Mouse (Mus musculus): ENCODE measurements around the gene Arid5a.

Gene Arid5a

DNA sequence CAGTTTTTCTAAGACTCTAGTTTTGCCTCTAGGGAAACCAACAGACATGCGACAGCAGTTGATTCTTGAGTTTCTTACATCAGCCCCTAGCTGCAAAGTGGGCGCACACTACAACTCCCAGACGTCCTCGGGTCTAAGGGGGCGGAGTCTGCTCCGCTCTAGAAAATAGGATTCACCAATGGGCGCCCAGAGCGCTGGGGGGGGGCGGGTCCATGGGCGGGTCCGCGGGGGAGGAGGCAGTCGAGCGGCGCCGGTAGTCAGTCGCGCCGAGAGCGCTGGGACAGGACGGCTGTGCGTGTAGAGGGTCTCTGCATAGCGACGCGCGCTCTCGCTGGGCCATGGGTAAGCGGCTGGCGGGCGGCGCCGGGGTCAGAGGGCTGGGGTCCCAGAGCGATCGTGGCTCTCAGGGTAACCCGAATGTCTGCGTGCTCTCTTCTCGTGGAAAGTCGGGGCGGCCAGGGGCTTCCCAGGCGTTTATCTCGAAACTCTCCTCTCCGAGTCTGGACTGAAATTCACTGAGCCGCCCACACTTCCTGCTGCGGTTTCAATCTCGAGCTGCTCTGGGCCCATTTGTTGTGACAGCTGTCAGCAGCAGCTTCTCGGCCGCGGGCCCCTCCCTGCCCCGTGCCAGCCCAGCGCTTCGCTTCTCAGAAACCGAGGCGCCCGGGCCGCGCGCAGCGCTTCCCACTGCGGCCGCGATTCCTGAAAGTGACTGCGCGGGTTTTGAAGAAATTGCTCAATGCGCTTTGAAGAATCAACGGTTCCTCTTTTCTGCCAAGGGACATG, at the start of gene Arid5a:
Arid5a (plus strand) TSS at position 239 of the 786 bp plus-strand sequence.
- DNase-seq (ENCODE audit: low read depth) = peak; percentile 91

DNA sequence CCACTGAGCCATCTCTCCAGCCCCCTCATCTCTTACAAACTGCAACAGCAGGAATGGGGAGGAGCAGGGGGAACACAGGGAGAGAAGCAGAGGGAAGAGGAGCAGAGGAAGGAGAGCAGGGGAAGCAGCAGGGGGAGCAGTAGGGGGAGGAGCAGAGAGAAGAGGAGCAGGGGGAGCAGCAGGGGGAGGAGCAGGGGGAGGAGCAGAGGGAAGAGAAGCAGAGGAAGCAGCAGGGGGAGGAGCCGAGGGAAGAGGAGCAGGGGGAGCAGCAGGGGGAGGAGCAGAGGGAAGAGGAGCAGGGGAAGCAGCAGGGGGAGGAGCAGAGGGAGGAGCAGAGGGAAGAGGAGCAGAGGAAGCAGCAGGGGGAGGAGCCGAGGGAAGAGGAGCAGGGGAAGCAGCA, 48.9 kb upstream of the Arid5a start:
- DNase-seq (ENCODE audit: low read depth) = no peak

DNA sequence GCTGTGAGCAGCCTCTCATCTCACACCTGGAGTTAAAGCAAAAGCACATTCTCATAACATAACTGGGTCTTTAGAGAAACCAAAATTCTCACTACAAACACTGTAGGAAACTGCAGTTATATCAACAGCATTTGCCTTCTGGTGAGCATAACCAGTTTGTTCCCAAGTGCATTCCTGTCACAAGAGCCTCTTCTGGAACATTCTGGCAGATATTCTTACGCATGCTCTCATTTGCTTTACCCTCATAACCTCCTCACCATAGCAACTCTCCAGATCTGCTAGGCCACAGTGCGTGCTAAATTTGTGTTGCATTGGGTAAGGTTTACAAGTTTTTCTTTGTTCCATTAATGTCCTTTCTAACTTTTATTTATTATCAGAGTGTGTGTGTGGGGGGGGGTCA, 48.3 kb upstream of the Arid5a start:
- DNase-seq (ENCODE audit: low read depth) = no peak

DNA sequence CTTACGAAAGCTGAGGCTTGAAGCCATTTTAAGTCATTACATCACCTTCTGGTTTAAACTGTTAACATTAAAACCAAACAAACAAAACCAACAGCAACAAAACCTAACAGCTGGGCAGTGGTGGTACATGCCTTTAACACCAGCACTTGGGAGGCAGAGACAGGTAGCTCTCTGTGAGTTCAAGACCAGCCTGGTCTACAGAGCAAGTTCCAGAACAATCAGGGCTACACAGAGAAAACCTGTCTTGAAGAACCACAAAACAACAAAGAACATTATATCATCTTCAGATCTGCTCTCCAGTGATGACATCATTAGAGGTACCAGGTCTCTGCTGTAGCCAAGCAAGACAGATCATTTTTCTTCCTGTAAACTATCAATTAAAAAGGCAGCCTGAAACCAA, 47.1 kb upstream of the Arid5a start:
- no peak for DNase-seq (ENCODE audit: low read depth)

DNA sequence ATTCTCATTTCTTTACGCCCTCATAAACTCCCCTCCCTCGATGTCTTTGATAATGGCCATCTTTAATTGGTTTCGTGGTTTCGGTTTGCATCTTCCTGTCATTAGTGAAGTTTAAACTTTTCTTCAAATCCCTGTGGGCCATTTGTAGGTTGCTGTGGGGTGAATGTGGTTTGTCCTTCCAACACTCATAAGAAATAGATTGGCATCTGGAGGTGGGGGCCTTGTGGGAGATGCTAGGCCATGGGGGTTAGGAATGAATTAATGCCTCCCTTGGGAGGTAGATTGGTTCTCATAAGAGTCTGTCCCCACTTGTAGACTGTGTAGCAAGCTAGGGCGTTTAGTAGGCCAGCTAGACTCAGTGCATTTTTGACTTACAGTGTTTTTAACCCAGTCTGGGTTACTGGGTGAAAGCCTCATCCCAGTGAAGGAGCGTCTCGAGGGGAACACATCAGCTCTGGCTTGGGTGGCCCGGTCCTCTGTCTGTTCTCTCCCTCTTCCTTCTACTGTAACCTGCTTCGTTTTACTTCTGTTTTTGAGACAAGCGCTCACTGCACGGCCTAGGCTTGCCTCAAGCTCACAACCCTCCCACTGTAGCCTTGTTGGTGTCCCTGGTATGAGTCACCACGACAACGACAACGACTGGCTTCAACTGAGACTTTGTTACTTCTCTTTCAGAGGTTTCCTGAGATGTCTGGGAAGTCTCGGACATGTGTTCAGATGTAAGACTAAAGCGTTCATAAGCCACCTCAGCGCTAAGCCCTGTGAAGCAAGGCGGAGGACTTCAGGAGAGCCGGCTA, 45.6 kb upstream of the Arid5a start:
- peak; percentile 72 for DNase-seq (ENCODE audit: low read depth)

DNA sequence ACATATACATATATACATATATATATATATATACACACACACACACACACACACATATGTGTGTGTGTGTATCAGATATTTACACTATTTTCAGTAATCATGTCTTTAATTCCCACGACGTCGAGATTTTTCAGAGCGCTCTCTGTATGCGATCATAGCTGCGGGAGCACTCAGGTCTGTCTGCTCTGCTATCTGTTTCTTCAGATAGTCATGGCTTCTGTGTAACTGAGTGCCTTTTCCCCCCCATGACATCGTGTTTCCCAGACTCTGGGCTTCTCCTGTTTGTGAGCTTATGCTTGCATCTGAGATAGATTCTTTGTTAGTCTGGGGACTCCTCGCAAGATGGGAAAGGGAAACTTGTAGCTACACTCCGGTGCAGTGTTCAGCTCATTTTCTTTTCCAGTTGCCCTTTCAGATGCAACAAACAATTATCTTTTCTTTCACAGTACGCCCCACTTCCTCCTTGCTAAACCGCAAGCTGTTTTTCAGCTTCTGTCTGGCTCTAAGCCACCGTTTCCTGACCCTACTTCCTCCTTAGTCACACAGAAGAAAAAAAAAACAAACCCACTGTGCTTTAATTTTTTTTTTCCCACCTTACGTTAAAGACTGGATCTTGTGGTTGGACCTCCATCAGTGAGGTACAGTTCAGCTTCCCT, 43.6 kb upstream of the Arid5a start:
- DNase-seq (ENCODE audit: low read depth) = peak; percentile 75

DNA sequence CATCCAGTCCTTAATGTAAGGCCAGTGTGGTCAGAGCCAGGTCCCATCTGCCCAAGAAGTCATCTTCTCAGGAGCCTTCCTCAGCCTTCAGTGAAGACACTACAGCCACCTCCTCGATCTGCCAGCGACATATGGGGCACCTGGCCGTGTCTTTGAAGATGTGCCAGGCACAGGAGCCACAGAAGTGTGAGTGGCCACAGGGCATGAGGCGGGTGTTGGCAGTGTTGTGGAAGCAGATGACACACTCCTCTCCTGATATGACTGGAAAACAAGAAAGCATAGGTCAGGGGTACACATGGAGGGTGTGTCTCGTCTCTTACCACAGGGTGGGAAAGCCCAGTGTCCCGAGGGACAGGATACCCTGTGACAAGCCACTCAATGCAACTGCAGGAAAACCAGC, 41.2 kb upstream of the Arid5a start:
- no peak for DNase-seq (ENCODE audit: low read depth)

DNA sequence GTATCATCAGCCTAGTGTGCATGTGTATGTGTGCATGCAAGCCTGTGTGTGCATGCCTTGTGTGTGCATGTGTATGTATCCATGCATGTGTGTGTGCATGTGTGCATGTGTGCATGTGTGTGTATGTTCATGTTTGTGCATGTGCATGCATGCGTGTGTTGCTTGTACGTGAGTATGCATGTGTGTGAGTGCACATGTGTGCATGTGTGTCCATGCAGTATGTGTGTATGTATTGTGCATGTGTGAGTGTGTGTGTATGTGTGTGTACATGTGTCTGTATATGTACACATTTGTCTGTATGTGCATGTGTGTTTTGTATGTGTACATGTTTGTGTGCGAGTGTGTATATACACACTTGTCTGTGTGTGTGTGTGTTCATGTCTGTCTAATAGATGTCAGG, 39.9 kb upstream of the Arid5a start:
- DNase-seq (ENCODE audit: low read depth) = no peak

DNA sequence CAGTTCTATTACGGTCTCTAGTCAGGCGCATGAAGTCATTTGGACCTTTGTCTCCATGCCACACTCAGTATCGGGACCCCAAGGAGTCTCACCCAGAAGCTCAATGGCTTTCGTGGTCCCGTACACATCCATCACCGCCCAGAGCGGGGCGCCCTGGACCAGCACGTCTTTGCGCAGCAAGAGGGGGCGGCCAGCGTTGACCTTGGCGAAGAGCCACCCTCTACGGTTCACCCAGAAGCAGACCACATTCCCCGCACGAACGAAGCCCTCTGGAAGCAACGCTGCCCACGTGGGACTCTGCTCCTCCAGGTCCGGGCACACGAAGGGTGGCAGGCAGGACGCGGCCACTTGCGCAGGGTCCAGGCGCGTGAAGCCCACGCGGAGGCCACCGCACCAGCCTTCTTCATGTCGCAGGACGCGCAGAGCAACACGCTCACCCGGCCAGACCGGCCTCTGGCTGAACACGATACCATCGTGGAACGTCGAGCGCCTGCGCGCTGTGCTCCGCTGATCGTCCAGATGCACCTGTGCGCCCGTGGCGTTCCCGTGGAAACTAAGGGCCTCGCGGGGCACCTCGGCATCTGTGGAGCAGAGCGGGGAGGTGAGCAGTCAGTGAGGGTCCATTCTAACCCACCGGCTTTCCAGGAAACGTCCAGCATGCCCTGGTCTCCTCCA, 38.3 kb upstream of the Arid5a start:
- no peak for DNase-seq (ENCODE audit: low read depth)

DNA sequence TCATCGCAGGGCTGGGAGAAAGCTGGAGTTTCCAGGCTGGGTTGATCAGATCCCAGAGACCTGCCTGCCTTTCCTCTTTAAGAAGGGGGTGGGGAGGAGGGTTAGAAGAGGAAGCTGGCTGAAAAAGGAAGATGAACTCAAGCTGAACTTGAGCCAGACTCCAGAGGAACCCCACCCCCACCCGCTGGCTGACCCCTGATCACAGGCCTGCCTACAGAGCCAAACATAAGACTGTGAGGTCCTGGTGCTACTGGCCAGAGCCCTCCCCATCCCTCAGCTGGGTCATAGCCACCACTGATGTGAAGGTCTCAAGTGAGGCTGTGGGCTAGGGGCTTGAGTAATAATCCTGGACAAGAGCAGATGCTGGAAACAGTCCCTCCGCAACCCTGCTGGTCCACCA, 36.9 kb upstream of the Arid5a start:
- no peak for DNase-seq (ENCODE audit: low read depth)

DNA sequence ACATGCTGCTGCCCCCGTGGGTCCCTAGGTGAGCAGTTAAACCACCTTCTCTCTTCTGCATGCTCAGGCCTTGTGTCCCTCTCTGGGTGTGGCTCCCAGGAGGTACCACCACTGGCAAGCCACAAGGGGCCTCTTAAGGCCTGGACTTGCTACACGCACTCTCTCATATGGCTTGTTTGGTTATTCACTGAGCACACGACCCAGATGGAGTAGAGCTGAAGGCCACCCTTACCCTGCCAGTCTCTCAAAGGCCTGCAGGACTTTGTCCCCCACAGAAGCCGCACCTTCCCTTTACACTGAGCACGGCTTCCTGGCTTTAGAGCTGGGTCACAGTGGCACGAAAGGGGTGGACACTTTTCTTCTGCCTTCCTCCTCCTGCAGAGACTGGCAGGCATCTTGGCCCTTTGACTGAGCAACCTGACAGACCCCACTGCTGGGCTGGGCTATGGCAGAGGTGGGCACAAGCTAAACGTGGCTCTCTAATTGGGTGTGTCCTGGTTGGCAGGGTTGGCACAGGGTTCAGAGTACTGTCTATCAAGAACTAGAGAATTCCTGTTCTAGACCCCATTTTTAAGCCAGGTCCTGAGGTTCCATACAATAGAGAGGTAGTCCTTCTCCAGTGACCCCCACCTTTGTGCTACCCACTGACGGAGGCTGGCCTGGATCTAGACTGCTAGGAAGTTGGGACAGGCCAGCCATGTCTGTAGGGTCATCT, 35.9 kb upstream of the Arid5a start:
- no peak for DNase-seq (ENCODE audit: low read depth)

DNA sequence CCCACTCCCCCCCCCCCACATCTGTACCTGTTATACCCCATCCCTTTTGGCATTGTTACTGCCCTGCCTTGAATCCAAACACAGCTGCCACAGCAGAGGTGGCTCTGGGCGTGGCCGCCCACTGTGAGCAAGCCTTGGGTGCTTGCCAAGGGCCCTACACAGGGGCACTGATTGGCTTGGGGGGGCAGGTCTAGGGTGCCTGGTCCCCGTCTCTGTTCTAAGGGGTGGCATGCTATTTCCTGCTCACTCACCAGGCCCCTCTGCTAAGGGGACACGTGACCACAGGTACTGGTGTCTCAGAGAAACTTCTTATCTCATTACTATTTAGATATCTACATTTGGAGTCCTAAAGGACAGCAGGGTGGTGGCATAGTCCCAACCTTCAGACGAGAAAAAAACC, 35.0 kb upstream of the Arid5a start:
- no peak for DNase-seq (ENCODE audit: low read depth)

DNA sequence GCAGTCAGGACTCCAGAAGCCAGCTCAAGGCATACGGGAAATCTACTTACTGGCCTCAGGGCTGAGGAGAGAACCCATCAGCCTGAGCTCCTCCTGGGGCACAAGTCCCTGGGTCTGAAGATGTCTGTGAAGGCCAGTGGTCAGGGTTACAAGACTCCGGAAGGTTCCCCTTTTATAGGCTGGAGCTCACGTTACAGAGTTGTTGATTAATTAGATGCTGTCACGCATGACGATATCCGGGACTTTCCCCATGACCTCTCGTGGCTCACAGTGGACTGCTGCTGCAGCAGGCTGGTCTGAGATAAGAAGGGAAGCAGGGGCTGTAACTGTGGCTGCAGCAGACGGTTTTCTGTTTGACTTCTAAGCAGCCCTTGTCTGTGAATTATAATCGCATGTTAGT, 34.2 kb upstream of the Arid5a start:
- peak; percentile 70 for DNase-seq (ENCODE audit: low read depth)

DNA sequence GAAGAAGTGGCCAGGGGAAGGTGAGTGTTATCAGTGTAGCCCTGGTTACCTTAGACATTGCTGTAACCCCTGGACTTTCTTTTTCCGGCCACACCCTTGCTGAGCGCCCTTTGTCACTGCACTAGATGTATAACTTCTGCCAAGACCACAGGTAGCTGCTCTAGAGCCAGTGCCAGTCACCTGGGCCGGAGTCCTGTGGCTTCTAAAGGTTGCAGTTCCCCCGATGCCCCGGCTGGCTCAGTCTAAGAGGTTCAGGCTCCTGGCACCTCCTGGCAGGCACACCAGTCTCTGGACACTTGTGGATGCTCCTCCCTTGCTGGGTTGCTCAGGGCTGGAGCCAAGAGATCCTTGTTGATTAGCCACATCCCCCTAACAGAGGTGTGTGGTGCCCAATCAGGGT, 33.1 kb upstream of the Arid5a start, which contains the start of gene Neurl3:
Neurl3 (minus strand) TSS at position 225 of the 400 bp plus-strand sequence.
- DNase-seq (ENCODE audit: low read depth) = no peak

DNA sequence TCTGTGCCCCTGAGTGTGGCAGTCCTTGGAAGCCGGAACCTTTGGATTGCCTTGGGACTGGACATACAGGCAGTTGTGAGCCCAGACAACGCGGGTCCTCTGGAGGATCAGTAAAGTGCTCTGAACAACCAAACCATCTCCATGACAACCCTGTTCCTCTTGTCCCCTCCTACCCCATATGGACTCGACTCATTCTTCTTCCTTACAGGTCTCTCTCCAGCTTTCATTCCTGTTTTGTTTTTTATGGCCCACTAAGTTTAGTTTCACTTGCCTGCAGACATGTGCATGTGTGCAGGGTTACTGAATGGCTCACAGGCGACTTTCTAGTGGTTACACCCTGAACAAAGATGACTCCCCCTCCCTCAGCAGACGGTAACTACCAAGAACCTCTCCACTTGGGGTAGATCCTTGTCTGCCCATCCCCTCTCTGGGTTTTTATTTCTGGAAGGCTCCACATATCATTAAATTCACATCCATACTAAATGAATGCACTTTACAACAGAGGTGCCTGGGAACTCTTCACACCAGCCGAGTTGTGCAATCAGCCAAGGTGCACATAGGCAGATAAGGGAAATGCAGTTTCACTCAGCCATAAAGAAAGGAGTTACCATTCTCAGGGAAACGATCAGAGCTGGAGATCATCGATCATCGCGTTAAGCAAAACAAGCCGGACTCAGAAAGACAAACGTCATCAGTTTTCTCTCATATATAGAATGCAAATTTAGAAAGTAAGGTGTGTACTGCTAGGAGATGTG, 31.7 kb upstream of the Arid5a start:
- DNase-seq (ENCODE audit: low read depth) = no peak

DNA sequence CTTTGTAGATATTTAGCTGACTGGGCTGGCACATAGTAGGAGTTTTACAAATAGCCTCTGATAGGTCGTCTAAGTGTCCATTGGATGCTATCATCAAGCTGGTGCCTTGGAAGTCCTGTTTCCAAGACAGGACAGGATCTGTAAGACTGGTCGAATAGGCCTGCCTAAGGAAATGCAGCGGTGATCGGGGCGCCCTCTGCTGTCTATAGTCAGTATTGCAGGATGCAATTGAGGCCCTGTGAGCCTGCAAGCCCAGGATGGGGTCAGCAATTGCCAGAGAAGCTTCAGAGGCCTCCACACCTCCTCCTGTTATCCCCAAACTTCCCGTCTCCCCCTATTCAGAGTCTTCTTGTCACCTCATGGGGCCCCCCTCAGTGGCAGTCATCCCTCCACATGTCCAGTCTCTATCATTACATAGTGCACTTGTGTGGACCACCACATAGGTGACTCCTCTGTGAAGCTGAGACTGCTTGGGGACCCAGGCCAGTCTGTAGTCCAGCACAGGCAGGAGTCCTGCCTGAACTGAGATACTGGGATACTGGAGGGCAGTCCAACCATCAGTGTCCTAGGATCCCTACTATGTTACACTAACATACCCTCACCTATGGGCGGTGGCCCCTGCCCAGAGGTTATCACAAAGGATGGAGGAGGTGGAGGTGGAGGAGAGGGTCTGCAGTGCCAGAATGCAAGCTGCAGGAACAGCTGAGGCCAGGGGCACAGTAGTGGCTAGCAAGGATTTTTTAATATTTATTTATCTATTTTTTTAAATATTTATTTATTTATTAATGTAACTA, 30.1 kb upstream of the Arid5a start:
- peak; percentile 74 for DNase-seq (ENCODE audit: low read depth)

DNA sequence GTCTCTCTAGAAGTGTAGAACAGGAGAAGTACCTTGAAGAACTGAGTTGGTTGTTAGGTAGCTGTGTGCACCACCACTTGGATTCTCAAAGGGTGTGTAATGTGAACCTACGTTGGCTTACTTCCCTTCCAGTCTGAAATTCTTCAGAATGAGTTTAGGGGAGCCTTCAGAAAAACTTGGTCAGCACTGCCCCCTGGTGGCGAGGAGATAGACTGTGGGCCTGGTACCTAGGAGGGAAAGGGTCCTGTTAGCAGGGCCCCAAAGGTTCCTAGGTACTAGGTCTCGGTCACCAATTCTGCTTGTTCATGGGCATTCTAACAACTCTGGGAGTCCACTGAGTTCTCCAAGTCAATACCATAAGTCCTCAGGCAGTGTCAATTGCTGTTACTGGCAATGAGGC, 28.3 kb upstream of the Arid5a start:
- peak; percentile 93 for DNase-seq (ENCODE audit: low read depth)

DNA sequence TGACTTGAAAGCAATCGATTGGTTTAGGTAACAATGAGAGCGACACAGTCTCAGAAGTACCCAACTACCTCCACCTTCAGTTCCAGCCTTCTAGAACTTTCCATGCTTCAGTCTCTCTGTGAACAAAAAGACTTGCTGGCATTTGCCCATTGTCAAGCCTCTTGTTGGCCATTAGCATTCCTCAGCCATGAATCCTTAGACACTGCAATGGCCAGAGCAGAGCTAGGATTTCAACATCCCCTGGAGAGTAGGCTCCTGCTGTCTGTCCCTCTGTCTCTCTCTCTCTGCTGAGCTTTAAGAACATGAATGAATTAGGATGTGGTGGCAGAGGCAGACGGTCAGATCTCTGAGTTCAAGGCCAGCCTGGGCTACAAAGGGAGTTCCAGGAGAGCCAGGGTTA, 26.6 kb upstream of the Arid5a start:
- DNase-seq (ENCODE audit: low read depth) = no peak

DNA sequence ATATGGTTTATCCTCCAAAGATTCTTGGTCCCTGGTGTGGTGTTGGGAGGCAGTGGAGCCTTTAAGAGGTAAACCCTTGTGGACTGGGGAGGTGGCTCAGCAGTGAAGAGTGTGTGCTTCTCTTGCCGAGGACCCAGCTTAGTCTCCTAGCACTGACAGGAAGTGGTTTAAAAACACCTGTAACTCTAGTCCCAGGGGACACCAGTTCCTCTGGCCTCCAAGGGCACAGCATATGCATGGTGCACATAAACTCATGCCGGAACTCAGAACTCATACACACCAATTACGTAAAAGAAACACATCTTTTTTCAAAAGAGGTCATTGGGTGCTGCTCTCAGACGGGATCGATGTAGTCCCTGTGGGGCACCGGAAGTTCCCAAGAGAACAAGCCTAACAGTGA, 25.7 kb upstream of the Arid5a start:
- DNase-seq (ENCODE audit: low read depth) = no peak

DNA sequence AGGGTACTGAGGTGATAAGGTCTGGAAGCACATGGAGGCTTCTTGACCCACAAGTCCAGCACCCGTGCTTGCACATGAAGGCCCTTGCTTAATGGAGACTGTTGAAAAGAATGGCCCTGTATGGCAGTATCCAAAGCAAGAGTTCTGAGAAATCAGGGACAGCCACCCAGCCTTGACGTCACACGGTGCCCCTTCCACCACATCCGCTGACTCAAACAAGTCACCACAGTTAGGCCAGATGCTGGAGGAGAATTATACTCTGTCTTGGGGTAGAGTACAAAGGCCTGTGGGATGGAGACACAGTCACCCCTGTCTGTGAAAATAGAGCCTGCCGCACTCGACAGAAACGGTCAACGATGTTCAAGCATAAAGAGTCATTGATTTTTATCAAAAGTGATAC, 14.1 kb upstream of the Arid5a start:
- no peak for DNase-seq (ENCODE audit: low read depth)

Data from c-Kit-positive CD71-negative TER-119-negative erythroid progenitor cells, embryonic 14.5 days (primary cell).